Mouse (Mus musculus): ENCODE measurements at regions not wholly inside any gene's neighbourhood (a gene's known extent, or its start where the extent isn't known, plus 50 kb on each side); places are given as distances from the start of the nearest gene placed in this dataset.

GRCm38 (mm10) chr12:50698613-50699442, 49.9 kb upstream of the Prkd1 start:
- no peak for DNase-seq (ENCODE audit: low spot score)
